Mouse (Mus musculus) small intestine, adult 2 months (tissue): Measurements from ENCODE around the gene Lingo4.

ENCODE experiments used
- CTCF ChIP-seq: fragments of 200-500 bp; IDR thresholded peaks from 2 replicates; pipeline ENCODE4 v1.5.1; 2012; ENCODE audit warnings: low read depth, mild to moderate bottlenecking, control low read depth, inconsistent platforms, low read length, moderate library complexity, mixed read lengths; ENCODE audit not compliant: insufficient replicate concordance, insufficient read length; ENCODE audit errors: extremely low read depth
- POLR2A ChIP-seq: fragments of 200-500 bp; IDR thresholded peaks from 2 replicates; pipeline ENCODE4 v1.6.1; 2012; ENCODE audit warnings: low read depth, mild to moderate bottlenecking, control low read depth, inconsistent platforms, low read length, moderate library complexity

- TF ChIP-seq CTCF (no peak), POLR2A (no peak)
Observed at GRCm38 (mm10) chr3:94368631-94369030, 29.7 kb upstream of the Lingo4 start.
